Mouse (Mus musculus) megakaryocyte progenitor cell, adult 5-6 weeks (primary cell): ENCODE measurements around the gene Klhdc3. TPM values are rescaled to one million over a fixed set of nuclear protein-coding genes. Genes with fewer than 3 reads are reported as not detected.

Experiments
- ATAC-seq: replicated peaks from 2 replicates; pipeline ENCODE4 v1.8.0; 2016; ENCODE audit warnings: mild to moderate bottlenecking, moderate TSS enrichment, inconsistent platforms; ENCODE audit not compliant: poor library complexity
- total RNA-seq, 2 experiments: library from RNA; stranded (forward) in 1 of 2; stranded (reverse) in 1 of 2; fragments of 157-497, 149-512 nt in 1 of 2; fragments of 200-1000 nt in 1 of 2; gene quantifications; 2 replicates each; pipeline versions ENCODE4 v1.2.3 to v1.2.4; 2015 to 2017

Klhdc3 gene
- total RNA-seq, 2 experiments from 2014 or later: 27.8 to 40.8 TPM

DNA sequence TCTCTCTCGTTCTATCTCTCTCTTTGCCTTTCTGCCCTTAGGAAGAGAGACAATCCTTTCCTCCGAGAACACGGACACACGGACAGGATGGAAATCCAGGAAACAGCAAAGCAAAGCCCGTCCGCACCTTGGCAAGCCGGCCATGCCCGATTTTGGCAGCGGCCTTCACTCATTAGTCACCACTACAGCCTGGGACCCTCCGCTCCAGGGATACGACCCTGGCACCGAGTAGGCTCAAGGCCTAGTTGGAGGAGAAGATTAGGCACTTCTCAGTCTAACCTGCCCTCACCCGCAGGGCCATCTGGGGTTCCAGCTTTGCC, 52.3 kb downstream of the Klhdc3 start:
- no peak for ATAC-seq

- no peak for ATAC-seq
Observed at GRCm38 (mm10) chr17:46627409-46627808, 53.3 kb downstream of the Klhdc3 start.

DNA sequence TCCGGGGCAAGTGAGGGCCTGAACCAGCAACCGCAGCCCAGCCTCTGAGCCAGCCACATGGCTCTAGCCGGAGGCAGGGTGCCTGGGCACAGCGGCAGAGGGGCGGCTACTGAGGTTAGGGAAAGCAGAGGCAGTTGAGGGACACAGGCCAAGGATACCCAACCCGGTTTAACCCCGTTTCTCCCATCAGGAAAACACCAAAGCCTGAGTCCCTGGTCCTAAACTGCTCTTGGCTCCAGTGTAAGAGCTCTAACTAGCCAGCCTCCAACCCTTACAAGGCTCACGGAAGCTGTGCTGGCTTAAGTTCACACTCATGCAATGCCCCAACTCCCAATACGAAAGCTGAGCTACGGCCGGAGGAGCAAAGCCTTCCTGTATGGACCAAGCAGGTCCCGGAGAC, 56.1 kb downstream of the Klhdc3 start:
- ATAC-seq: 0 out of 2 replicates have a peak, but pooled peaks have one; percentile 1

Other genes with a start within 250 kb of the Klhdc3 start
- not detected in 2 replicates for gene Slc22a7, start 242.5 kb downstream of the Klhdc3 start, total RNA-seq (2015)
- not detected in 2 replicates for gene Slc22a7, start 242.5 kb downstream of the Klhdc3 start, total RNA-seq (2017)
- 0.02 TPM in 1 of 2 replicates, not detected in the other for gene Ttbk1, start 193.2 kb downstream of the Klhdc3 start, total RNA-seq (2015)
- gene Ttbk1, start 193.2 kb downstream of the Klhdc3 start, total RNA-seq (2017): 0.14 TPM in 1 of 2 replicates, not detected in the other
- gene Dnph1, start 184.2 kb downstream of the Klhdc3 start, total RNA-seq (2015): 41.5 and 45.7 TPM in 2 replicates
- gene Dnph1, start 184.2 kb downstream of the Klhdc3 start, total RNA-seq (2017): 20.2 and 26.3 TPM in 2 replicates
- gene Cul9, start 134.5 kb downstream of the Klhdc3 start, total RNA-seq (2015): 9.2 and 12.4 TPM in 2 replicates
- gene Cul9, start 134.5 kb downstream of the Klhdc3 start, total RNA-seq (2017): 12.4 and 12.5 TPM in 2 replicates
- 36.5 and 43.5 TPM in 2 replicates for gene Srf, start 124.7 kb downstream of the Klhdc3 start, total RNA-seq (2015)
- 40.0 and 47.5 TPM in 2 replicates for gene Srf, start 124.7 kb downstream of the Klhdc3 start, total RNA-seq (2017)
- gene Ptk7, start 51.4 kb downstream of the Klhdc3 start, total RNA-seq (2015): 1.4 and 2.0 TPM in 2 replicates
- 3.0 and 3.6 TPM in 2 replicates for gene Ptk7, start 51.4 kb downstream of the Klhdc3 start, total RNA-seq (2017)
- gene Klc4, start 34.9 kb downstream of the Klhdc3 start, total RNA-seq (2015): 1.9 and 2.9 TPM in 2 replicates
- gene Klc4, start 34.9 kb downstream of the Klhdc3 start, total RNA-seq (2017): 7.5 and 9.5 TPM in 2 replicates
- gene Mrpl2, start 34.7 kb downstream of the Klhdc3 start, total RNA-seq (2015): 80.1 and 101 TPM in 2 replicates
- gene Mrpl2, start 34.7 kb downstream of the Klhdc3 start, total RNA-seq (2017): 75.5 and 84.7 TPM in 2 replicates
- gene Cul7, start 30.6 kb downstream of the Klhdc3 start, total RNA-seq (2015): 7.3 and 7.6 TPM in 2 replicates
- 9.1 and 14.3 TPM in 2 replicates for gene Cul7, start 30.6 kb downstream of the Klhdc3 start, total RNA-seq (2017)
- gene Rrp36, start 6.6 kb downstream of the Klhdc3 start, total RNA-seq (2015): 12.4 and 13.6 TPM in 2 replicates
- gene Rrp36, start 6.6 kb downstream of the Klhdc3 start, total RNA-seq (2017): 70.4 and 89.7 TPM in 2 replicates
- gene Mea1, start 2.1 kb downstream of the Klhdc3 start, total RNA-seq (2015): 47.6 and 53.5 TPM in 2 replicates
- 74.9 and 77.6 TPM in 2 replicates for gene Mea1, start 2.1 kb downstream of the Klhdc3 start, total RNA-seq (2017)
- gene Ppp2r5d, start 24.2 kb upstream of the Klhdc3 start, total RNA-seq (2015): 25.6 and 26.9 TPM in 2 replicates
- 44.1 and 46.1 TPM in 2 replicates for gene Ppp2r5d, start 24.2 kb upstream of the Klhdc3 start, total RNA-seq (2017)
- 7.8 and 10.2 TPM in 2 replicates for gene Pex6, start 30.5 kb upstream of the Klhdc3 start, total RNA-seq (2015)
- 11.3 TPM in 2 replicates for gene Pex6, start 30.5 kb upstream of the Klhdc3 start, total RNA-seq (2017)
- not detected in 2 replicates for gene Gnmt, start 48.3 kb upstream of the Klhdc3 start, total RNA-seq (2015)
- gene Gnmt, start 48.3 kb upstream of the Klhdc3 start, total RNA-seq (2017): not detected in 2 replicates
- gene Cnpy3, start 71.3 kb upstream of the Klhdc3 start, total RNA-seq (2015): 30.6 and 34.3 TPM in 2 replicates
- 101 and 102 TPM in 2 replicates for gene Cnpy3, start 71.3 kb upstream of the Klhdc3 start, total RNA-seq (2017)
- gene Ptcra, start 82.8 kb upstream of the Klhdc3 start, total RNA-seq (2015): 0.72 and 0.73 TPM in 2 replicates
- gene Ptcra, start 82.8 kb upstream of the Klhdc3 start, total RNA-seq (2017): not detected in 2 replicates
- gene 2310039H08Rik, start 91.7 kb upstream of the Klhdc3 start, total RNA-seq (2015): 27.3 and 28.5 TPM in 2 replicates
- 10.0 and 16.5 TPM in 2 replicates for gene 2310039H08Rik, start 91.7 kb upstream of the Klhdc3 start, total RNA-seq (2017)
- gene Rpl7l1, start 101.8 kb upstream of the Klhdc3 start, total RNA-seq (2015): 113 and 123 TPM in 2 replicates
- gene Rpl7l1, start 101.8 kb upstream of the Klhdc3 start, total RNA-seq (2017): 142 and 179 TPM in 2 replicates
- gene Bicral, start 177.6 kb upstream of the Klhdc3 start, total RNA-seq (2015): 20.9 and 26.1 TPM in 2 replicates
- gene Bicral, start 177.6 kb upstream of the Klhdc3 start, total RNA-seq (2017): 16.2 and 20.3 TPM in 2 replicates
- gene Tbcc, start 209.8 kb upstream of the Klhdc3 start, total RNA-seq (2015): 11.3 and 12.5 TPM in 2 replicates
- gene Tbcc, start 209.8 kb upstream of the Klhdc3 start, total RNA-seq (2017): 12.5 and 12.8 TPM in 2 replicates
- gene Prph2, start 229.5 kb upstream of the Klhdc3 start, total RNA-seq (2015): not detected in 2 replicates
- not detected in 2 replicates for gene Prph2, start 229.5 kb upstream of the Klhdc3 start, total RNA-seq (2017)